Mouse (Mus musculus) ovary, adult 2 months (tissue): ENCODE results near the gene Arhgap4. TPM values are rescaled to one million over a fixed set of nuclear protein-coding genes. Genes with fewer than 3 reads are reported as not detected.

Experiments
- polyA plus RNA-seq: library from polyadenylated mRNA; depleted of rRNA; stranded (reverse); fragments of >200 nt; gene quantifications from 2 replicates; pipeline ENCODE4 v1.2.3, GENCODE M21; 2012; rRNA removed

Arhgap4 gene
- polyA plus RNA-seq, result 8.9 and 10.9 TPM in 2 replicates

GRCm38 (mm10) chrX:73921823-73922549, at the start of gene Arhgap4, which contains the start of gene Naa10:
Gene Arhgap4, minus strand, starts transcription at chrX:73921870.
Gene Naa10, minus strand, starts transcription at chrX:73921944.

DNA sequence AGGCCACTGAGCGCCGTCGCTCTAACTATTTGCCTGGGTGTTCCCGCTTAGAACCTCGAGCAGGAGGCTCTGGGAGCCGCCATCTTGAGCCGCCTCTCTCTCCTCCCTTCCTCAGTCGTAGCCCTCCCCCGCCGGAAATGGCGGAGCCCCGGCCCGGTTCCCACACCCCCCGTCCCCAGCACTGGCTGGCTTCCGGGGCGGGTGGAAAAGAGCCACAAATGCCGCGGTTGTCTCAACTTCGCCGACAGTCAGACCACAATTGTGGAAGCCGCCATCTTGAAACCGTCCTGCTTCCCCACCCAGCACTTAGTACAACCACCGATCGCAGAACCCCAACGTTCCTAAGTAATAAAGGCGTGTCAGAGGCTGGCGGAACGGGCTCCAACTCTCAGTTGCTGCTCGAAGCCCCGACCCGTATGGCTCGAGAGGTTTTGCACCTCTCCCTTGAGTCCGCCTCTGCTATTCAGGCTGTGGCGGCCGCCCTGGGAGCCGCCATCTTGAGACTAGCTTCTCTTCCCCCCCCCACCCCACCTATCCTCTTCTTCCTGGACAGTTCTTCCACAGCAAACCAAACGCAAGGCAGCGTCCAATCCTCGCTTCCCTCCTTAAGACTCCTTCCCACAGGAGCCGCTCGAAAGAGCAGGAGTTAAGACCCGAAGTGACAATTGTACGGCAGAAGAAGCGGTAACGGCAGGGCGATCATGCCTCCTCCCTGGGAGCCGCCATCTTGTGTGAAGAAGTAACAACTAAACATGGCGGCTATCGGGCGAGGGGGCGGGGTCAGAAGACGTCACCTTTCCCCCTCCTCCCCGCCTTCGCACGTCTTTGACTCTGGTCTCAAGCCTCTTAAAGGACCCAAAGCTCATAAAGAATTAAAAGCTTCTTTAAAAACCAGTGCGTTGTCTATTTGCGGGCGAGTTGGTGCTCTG, 44.8 kb upstream of the Arhgap4 start, which contains the start of gene Hcfc1:
Hcfc1 (minus strand) TSS at position 110 of the 929 bp plus-strand sequence.

DNA sequence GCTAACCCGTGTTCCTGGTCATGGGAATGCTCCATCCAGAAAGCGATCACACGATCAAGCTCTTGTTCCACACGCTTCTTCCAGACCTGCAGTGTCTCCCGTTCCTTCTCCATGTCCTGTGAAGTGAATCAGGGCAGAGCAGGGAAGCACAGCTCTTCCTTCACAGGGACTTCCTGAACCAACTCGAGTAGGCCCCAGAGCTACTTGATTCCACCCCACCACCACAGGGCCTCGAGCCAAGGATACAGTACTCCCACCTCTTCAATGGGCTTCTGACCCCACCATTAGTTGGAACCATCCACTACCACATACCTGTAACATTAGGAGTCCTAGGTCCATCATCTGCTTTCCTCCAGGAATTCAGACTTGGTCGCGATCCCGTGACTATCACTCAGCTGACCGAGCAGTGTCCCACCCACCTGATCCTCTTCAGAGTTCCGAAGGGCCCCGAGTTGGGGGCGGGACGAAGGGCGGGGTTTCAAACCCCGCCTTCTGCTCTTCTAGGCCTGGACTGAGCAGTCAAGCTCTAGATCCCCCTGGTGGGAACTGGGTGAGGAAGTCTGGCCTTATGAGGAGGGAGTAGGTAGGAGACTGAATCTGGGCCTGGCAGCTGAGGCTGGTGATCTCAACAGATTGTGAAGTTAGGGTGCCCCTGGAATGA, 8.9 kb upstream of the Arhgap4 start, which contains the start of gene Renbp:
Renbp (minus strand) TSS at position 449 of the 661 bp plus-strand sequence.

GRCm38 (mm10) chrX:73895719-73896118, 26.0 kb downstream of the Arhgap4 start, which contains the start of gene L1cam:
Gene L1cam, minus strand, starts transcription at chrX:73896105.

DNA sequence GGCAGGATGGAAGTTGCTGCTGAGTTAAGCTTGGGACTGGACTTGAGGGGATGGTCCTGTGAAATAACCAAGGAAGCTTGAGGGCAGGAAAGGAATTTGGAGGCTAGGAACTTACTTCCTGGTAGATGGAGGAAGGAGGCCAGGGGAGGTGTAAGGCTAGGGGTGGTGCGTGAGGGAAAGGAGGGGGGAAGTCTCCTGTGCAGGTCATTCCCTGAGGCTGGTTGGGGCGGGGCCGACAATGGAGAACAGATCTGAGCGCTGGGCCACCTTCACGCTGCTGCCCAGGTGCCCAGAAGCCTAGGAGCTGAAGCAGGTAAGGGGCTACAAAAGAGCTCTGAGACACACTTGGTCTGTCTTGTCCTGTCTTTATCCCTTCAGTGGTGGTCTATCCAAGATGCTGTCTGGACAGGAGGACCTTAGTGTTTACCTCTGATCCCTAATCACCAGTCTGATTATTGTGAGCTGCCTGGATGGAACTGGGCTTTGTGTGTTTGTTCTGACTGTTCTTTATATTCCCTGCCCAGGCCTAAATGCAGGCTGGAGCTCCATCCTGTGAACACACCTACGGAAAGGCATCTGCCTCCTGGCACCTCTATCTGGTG, 30.0 kb downstream of the Arhgap4 start, which contains the start of gene Avpr2:
Avpr2 (plus strand) TSS at position 552 of the 602 bp plus-strand sequence.

Other genes starting within 250 kb of the Arhgap4 start
- gene Slc6a8, start 248.7 kb downstream of the Arhgap4 start, polyA plus RNA-seq, result 71.0 and 71.8 TPM in 2 replicates
- gene Bcap31, start 205.7 kb downstream of the Arhgap4 start, polyA plus RNA-seq, result 25.8 and 32.4 TPM in 2 replicates
- 31.0 and 34.1 TPM in 2 replicates for gene Abcd1, start 205.3 kb downstream of the Arhgap4 start, polyA plus RNA-seq
- gene Plxnb3, start 164.8 kb downstream of the Arhgap4 start, polyA plus RNA-seq, result 2.8 and 3.2 TPM in 2 replicates
- 5.2 and 5.4 TPM in 2 replicates for gene Srpk3, start 147.5 kb downstream of the Arhgap4 start, polyA plus RNA-seq
- 298 and 381 TPM in 2 replicates for gene Idh3g, start 135.0 kb downstream of the Arhgap4 start, polyA plus RNA-seq
- gene Ssr4, start 134.8 kb downstream of the Arhgap4 start, polyA plus RNA-seq, result 249 and 277 TPM in 2 replicates
- gene Pdzd4, start 96.9 kb downstream of the Arhgap4 start, polyA plus RNA-seq, result 5.1 and 8.1 TPM in 2 replicates
- gene Avpr2, start 29.8 kb downstream of the Arhgap4 start, polyA plus RNA-seq, result not detected in 2 replicates
- gene L1cam, start 25.8 kb downstream of the Arhgap4 start, polyA plus RNA-seq, result 0.92 and 1.7 TPM in 2 replicates
- gene Naa10, start 74 bp upstream of the Arhgap4 start, polyA plus RNA-seq, result 73.7 and 85.2 TPM in 2 replicates
- 19.9 and 29.7 TPM in 2 replicates for gene Renbp, start 9.0 kb upstream of the Arhgap4 start, polyA plus RNA-seq
- gene Hcfc1, start 44.5 kb upstream of the Arhgap4 start, polyA plus RNA-seq, result 76.2 and 81.0 TPM in 2 replicates
- gene Irak1, start 102.0 kb upstream of the Arhgap4 start, polyA plus RNA-seq, result 393 and 466 TPM in 2 replicates
- not detected in 2 replicates for gene Opn1mw, start 205.6 kb upstream of the Arhgap4 start, polyA plus RNA-seq
- 6.5 and 6.8 TPM in 2 replicates for gene Mecp2, start 213.5 kb upstream of the Arhgap4 start, polyA plus RNA-seq
- gene Tex28, start 246.0 kb upstream of the Arhgap4 start, polyA plus RNA-seq, result not detected in 2 replicates